Mouse (Mus musculus): ENCODE measurements around the gene Dpp6. TPM values are rescaled to one million over a fixed set of nuclear protein-coding genes. Genes with fewer than 3 reads are reported as not detected.
A peak's percentile ranks its signal among the peaks of the same experiment; 100 is the strongest.

Dpp6 gene
- polyA plus RNA-seq, 1 experiment from 2014 or later = 0.36 TPM

GRCm38 (mm10) chr5:27657672-27658071, 840.7 kb downstream of the Dpp6 start:
- 47% methylated on average over 4 of the region's 4 CpGs for WGBS
- no peaks in the 10 kb centered on the region; a peak in 2 of 4 replicates for H3K4me1 ChIP-seq (ENCODE audit: control insufficient read depth in 2 of 2, insufficient read depth in 2 of 2, low read length in 2 of 2)
- no peak for ATAC-seq (ENCODE audit: insufficient number of reproducible peaks, insufficient read depth, low FRiP score, low read depth)

GRCm38 (mm10) chr5:27658165-27658564, 841.2 kb downstream of the Dpp6 start:
- no peaks in the 10 kb centered on the region; a peak in 2 of 4 replicates for H3K4me1 ChIP-seq (ENCODE audit: control insufficient read depth in 2 of 2, insufficient read depth in 2 of 2, low read length in 2 of 2)
- H3K9ac ChIP-seq (ENCODE audit: low read length) = no peak overlapping the region
- no peaks in the 10 kb centered on the region for H3K36me3 ChIP-seq (ENCODE audit: control insufficient read depth, insufficient read depth, low read length)
- no peak overlapping the region for H3K4me2 ChIP-seq (ENCODE audit: low read length)
- H3K27ac ChIP-seq (replicated peaks in 1 of 2; ENCODE audit: control insufficient read depth in 1 of 2, insufficient read depth in 1 of 2, low read depth in 2 of 2, low read length in 2 of 2) = 0 out of 4 replicates have a peak overlapping the region, but pooled peaks of 1 of the 2 experiments have one; percentile 7
- 84% methylated on average over 5 of the region's 5 CpGs for WGBS
- no peak for ATAC-seq (ENCODE audit: insufficient number of reproducible peaks, insufficient read depth, low FRiP score, low read depth)
- H3K27me3 ChIP-seq (ENCODE audit: control insufficient read depth, insufficient read depth, low read length) = no peaks in the 10 kb centered on the region
- H3K4me3 ChIP-seq (ENCODE audit: control insufficient read depth in 1 of 2, insufficient read depth in 1 of 2, low read depth in 1 of 2, low read length in 2 of 2) = no peak overlapping the region
- H3K9me3 ChIP-seq (ENCODE audit: control insufficient read depth, low read length) = no peaks in the 10 kb centered on the region

More at GRCm38 (mm10) chr5:27657672-27658071, 840.7 kb downstream of the Dpp6 start:
- Histone ChIP-seq H3K9ac (ENCODE audit: low read length) (no peak overlapping the region), H3K27ac (replicated peaks in 1 of 2; ENCODE audit: control insufficient read depth in 1 of 2, insufficient read depth in 1 of 2, low read depth in 2 of 2, low read length in 2 of 2) (peak overlapping the region; percentile 7 to 15; a peak in 2 of 4 replicates), H3K4me3 (ENCODE audit: control insufficient read depth in 1 of 2, insufficient read depth in 1 of 2, low read depth in 1 of 2, low read length in 2 of 2) (no peak overlapping the region), H3K4me2 (ENCODE audit: low read length) (no peak overlapping the region), H3K36me3 (ENCODE audit: control insufficient read depth, insufficient read depth, low read length) (no peaks in the 10 kb centered on the region), H3K9me3 (ENCODE audit: control insufficient read depth, low read length) (no peaks in the 10 kb centered on the region), H3K27me3 (ENCODE audit: control insufficient read depth, insufficient read depth, low read length) (no peaks in the 10 kb centered on the region)

- Histone ChIP-seq H3K4me3 (ENCODE audit: control insufficient read depth in 1 of 2, insufficient read depth in 1 of 2, low read depth in 1 of 2, low read length in 2 of 2) (no peak overlapping the region), H3K9ac (ENCODE audit: low read length) (no peak overlapping the region), H3K4me1 (ENCODE audit: control insufficient read depth in 2 of 2, insufficient read depth in 2 of 2, low read length in 2 of 2) (no peaks in the 10 kb centered on the region; a peak in 2 of 4 replicates), H3K36me3 (ENCODE audit: control insufficient read depth, insufficient read depth, low read length) (no peaks in the 10 kb centered on the region), H3K27ac (replicated peaks in 1 of 2; ENCODE audit: control insufficient read depth in 1 of 2, insufficient read depth in 1 of 2, low read depth in 2 of 2, low read length in 2 of 2) (no peak overlapping the region), H3K9me3 (ENCODE audit: control insufficient read depth, low read length) (no peaks in the 10 kb centered on the region), H3K4me2 (ENCODE audit: low read length) (no peak overlapping the region), H3K27me3 (ENCODE audit: control insufficient read depth, insufficient read depth, low read length) (no peaks in the 10 kb centered on the region)
- ATAC-seq (ENCODE audit: insufficient number of reproducible peaks, insufficient read depth, low FRiP score, low read depth) = no peak
Observed at GRCm38 (mm10) chr5:27658569-27658968, 841.6 kb downstream of the Dpp6 start.

GRCm38 (mm10) chr5:27659019-27659418, 842.0 kb downstream of the Dpp6 start:
- no peak overlapping the region for H3K9ac ChIP-seq (ENCODE audit: low read length)
- no peaks in the 10 kb centered on the region; a peak in 2 of 4 replicates for H3K4me1 ChIP-seq (ENCODE audit: control insufficient read depth in 2 of 2, insufficient read depth in 2 of 2, low read length in 2 of 2)
- H3K4me2 ChIP-seq (ENCODE audit: low read length) = no peak overlapping the region
- H3K27me3 ChIP-seq (ENCODE audit: control insufficient read depth, insufficient read depth, low read length) = no peaks in the 10 kb centered on the region
- no peak overlapping the region for H3K4me3 ChIP-seq (ENCODE audit: control insufficient read depth in 1 of 2, insufficient read depth in 1 of 2, low read depth in 1 of 2, low read length in 2 of 2)
- no peak overlapping the region for H3K27ac ChIP-seq (replicated peaks in 1 of 2; ENCODE audit: control insufficient read depth in 1 of 2, insufficient read depth in 1 of 2, low read depth in 2 of 2, low read length in 2 of 2)
- no peaks in the 10 kb centered on the region for H3K36me3 ChIP-seq (ENCODE audit: control insufficient read depth, insufficient read depth, low read length)
- WGBS = 96% methylated on average over 2 of the region's 2 CpGs
- ATAC-seq (ENCODE audit: insufficient number of reproducible peaks, insufficient read depth, low FRiP score, low read depth) = no peak
- H3K9me3 ChIP-seq (ENCODE audit: control insufficient read depth, low read length) = no peaks in the 10 kb centered on the region

- Histone ChIP-seq H3K27ac (replicated peaks in 1 of 2; ENCODE audit: control insufficient read depth in 1 of 2, insufficient read depth in 1 of 2, low read depth in 2 of 2, low read length in 2 of 2) (peak overlapping the region in 1 of 2 experiments; percentile 15; a peak in 1 of 4 replicates), H3K4me3 (ENCODE audit: control insufficient read depth in 1 of 2, insufficient read depth in 1 of 2, low read depth in 1 of 2, low read length in 2 of 2) (no peak overlapping the region), H3K9me3 (ENCODE audit: control insufficient read depth, low read length) (no peaks in the 10 kb centered on the region), H3K4me1 (ENCODE audit: control insufficient read depth in 2 of 2, insufficient read depth in 2 of 2, low read length in 2 of 2) (no peaks in the 10 kb centered on the region; a peak in 2 of 4 replicates), H3K27me3 (ENCODE audit: control insufficient read depth, insufficient read depth, low read length) (no peaks in the 10 kb centered on the region), H3K9ac (ENCODE audit: low read length) (no peak overlapping the region), H3K36me3 (ENCODE audit: control insufficient read depth, insufficient read depth, low read length) (no peaks in the 10 kb centered on the region), H3K4me2 (ENCODE audit: low read length) (no peak overlapping the region)
- no peak for ATAC-seq (ENCODE audit: insufficient number of reproducible peaks, insufficient read depth, low FRiP score, low read depth)
- 57% methylated on average over 6 of the region's 6 CpGs for WGBS
Observed at GRCm38 (mm10) chr5:27659781-27660180, 842.8 kb downstream of the Dpp6 start.

GRCm38 (mm10) chr5:27664111-27664510, 847.1 kb downstream of the Dpp6 start:
- Histone ChIP-seq H3K27ac (replicated peaks in 1 of 2; ENCODE audit: control insufficient read depth in 1 of 2, insufficient read depth in 1 of 2, low read depth in 2 of 2, low read length in 2 of 2) (no peak overlapping the region), H3K27me3 (ENCODE audit: control insufficient read depth, insufficient read depth, low read length) (no peaks in the 10 kb centered on the region), H3K4me3 (ENCODE audit: control insufficient read depth in 1 of 2, insufficient read depth in 1 of 2, low read depth in 1 of 2, low read length in 2 of 2) (no peak overlapping the region), H3K4me1 (ENCODE audit: control insufficient read depth in 2 of 2, insufficient read depth in 2 of 2, low read length in 2 of 2) (no peaks in the 10 kb centered on the region), H3K9ac (ENCODE audit: low read length) (no peak overlapping the region), H3K36me3 (ENCODE audit: control insufficient read depth, insufficient read depth, low read length) (no peaks in the 10 kb centered on the region), H3K9me3 (ENCODE audit: control insufficient read depth, low read length) (no peaks in the 10 kb centered on the region), H3K4me2 (ENCODE audit: low read length) (no peak overlapping the region)
- no peak for ATAC-seq (ENCODE audit: insufficient number of reproducible peaks, insufficient read depth, low FRiP score, low read depth)
- 84% methylated on average over 4 of the region's 4 CpGs for WGBS

- no peaks in the 10 kb centered on the region for H3K4me1 ChIP-seq (ENCODE audit: control insufficient read depth in 2 of 2, insufficient read depth in 2 of 2, low read length in 2 of 2)
- no peaks in the 10 kb centered on the region for H3K36me3 ChIP-seq (ENCODE audit: control insufficient read depth, insufficient read depth, low read length)
- H3K4me3 ChIP-seq (ENCODE audit: control insufficient read depth in 1 of 2, insufficient read depth in 1 of 2, low read depth in 1 of 2, low read length in 2 of 2) = no peak overlapping the region
- no peak overlapping the region for H3K9ac ChIP-seq (ENCODE audit: low read length)
- H3K27ac ChIP-seq (replicated peaks in 1 of 2; ENCODE audit: control insufficient read depth in 1 of 2, insufficient read depth in 1 of 2, low read depth in 2 of 2, low read length in 2 of 2) = no peak overlapping the region
- H3K4me2 ChIP-seq (ENCODE audit: low read length) = no peak overlapping the region
- no peaks in the 10 kb centered on the region for H3K27me3 ChIP-seq (ENCODE audit: control insufficient read depth, insufficient read depth, low read length)
- no peaks in the 10 kb centered on the region for H3K9me3 ChIP-seq (ENCODE audit: control insufficient read depth, low read length)
- 61% methylated on average over 2 of the region's 2 CpGs for WGBS
- ATAC-seq (ENCODE audit: insufficient number of reproducible peaks, insufficient read depth, low FRiP score, low read depth) = no peak
Observed at GRCm38 (mm10) chr5:27671487-27671886, 854.5 kb downstream of the Dpp6 start.

- H3K27me3 ChIP-seq (ENCODE audit: control insufficient read depth, insufficient read depth, low read length) = no peaks in the 10 kb centered on the region
- H3K4me1 ChIP-seq (ENCODE audit: control insufficient read depth in 2 of 2, insufficient read depth in 2 of 2, low read length in 2 of 2) = no peaks in the 10 kb centered on the region
- H3K4me2 ChIP-seq (ENCODE audit: low read length) = no peak overlapping the region
- no peaks in the 10 kb centered on the region for H3K36me3 ChIP-seq (ENCODE audit: control insufficient read depth, insufficient read depth, low read length)
- 40% methylated on average over 5 of the region's 5 CpGs for WGBS
- no peaks in the 10 kb centered on the region for H3K9me3 ChIP-seq (ENCODE audit: control insufficient read depth, low read length)
- H3K27ac ChIP-seq (replicated peaks in 1 of 2; ENCODE audit: control insufficient read depth in 1 of 2, insufficient read depth in 1 of 2, low read depth in 2 of 2, low read length in 2 of 2) = no peak overlapping the region
- no peak overlapping the region for H3K9ac ChIP-seq (ENCODE audit: low read length)
- H3K4me3 ChIP-seq (ENCODE audit: control insufficient read depth in 1 of 2, insufficient read depth in 1 of 2, low read depth in 1 of 2, low read length in 2 of 2) = no peak overlapping the region
- ATAC-seq (ENCODE audit: insufficient number of reproducible peaks, insufficient read depth, low FRiP score, low read depth) = no peak; the same call in 1 of the 2 replicates
Observed at GRCm38 (mm10) chr5:27677247-27677666, 860.3 kb downstream of the Dpp6 start.

Measured in heart, embryonic 14.5 days (tissue).